Mouse (Mus musculus): Measurements from ENCODE around the gene Cavin3.

Gene Cavin3

GRCm38 (mm10) chr7:105481505-105482411 is at the start of gene Cavin3:
Cavin3 (minus strand) TSS chr7:105482300.
- DNase-seq (ENCODE audit: low read depth, low spot score): peak; percentile 90

GRCm38 (mm10) chr7:105528094-105528493 is 46.0 kb upstream of the Cavin3 start:
- DNase-seq (ENCODE audit: low read depth, low spot score): no peak

- DNase-seq (ENCODE audit: low read depth, low spot score): peak; percentile 31
These were observed 45.3 kb upstream of the Cavin3 start for GRCm38 (mm10) chr7:105527306-105527937.

- DNase-seq (ENCODE audit: low read depth, low spot score): no peak
These were observed 42.1 kb upstream of the Cavin3 start for GRCm38 (mm10) chr7:105524222-105524621.

- no peak for DNase-seq (ENCODE audit: low read depth, low spot score)
These were observed 38.1 kb upstream of the Cavin3 start for GRCm38 (mm10) chr7:105520201-105520600.

- no peak for DNase-seq (ENCODE audit: low read depth, low spot score)
These were observed 37.7 kb upstream of the Cavin3 start for GRCm38 (mm10) chr7:105519771-105520170.

- DNase-seq (ENCODE audit: low read depth, low spot score): no peak
These were observed 37.2 kb upstream of the Cavin3 start for GRCm38 (mm10) chr7:105519336-105519735.

GRCm38 (mm10) chr7:105516669-105517360 is 34.7 kb upstream of the Cavin3 start:
- DNase-seq (ENCODE audit: low read depth, low spot score): no peak

GRCm38 (mm10) chr7:105515178-105515577 is 33.1 kb upstream of the Cavin3 start:
- peak; percentile 80 for DNase-seq (ENCODE audit: low read depth, low spot score)

GRCm38 (mm10) chr7:105514561-105514960 is 32.5 kb upstream of the Cavin3 start:
- DNase-seq (ENCODE audit: low read depth, low spot score): no peak

GRCm38 (mm10) chr7:105513845-105514291 is 31.8 kb upstream of the Cavin3 start:
- no peak for DNase-seq (ENCODE audit: low read depth, low spot score)

GRCm38 (mm10) chr7:105510143-105510542 is 28.0 kb upstream of the Cavin3 start:
- DNase-seq (ENCODE audit: low read depth, low spot score): no peak

- DNase-seq (ENCODE audit: low read depth, low spot score): no peak
These were observed 25.2 kb upstream of the Cavin3 start for GRCm38 (mm10) chr7:105507257-105507656.

GRCm38 (mm10) chr7:105501984-105502383 is 19.9 kb upstream of the Cavin3 start:
- no peak for DNase-seq (ENCODE audit: low read depth, low spot score)

GRCm38 (mm10) chr7:105499676-105500075 is 17.6 kb upstream of the Cavin3 start:
- no peak for DNase-seq (ENCODE audit: low read depth, low spot score)

GRCm38 (mm10) chr7:105498854-105499492 is 16.9 kb upstream of the Cavin3 start:
- no peak for DNase-seq (ENCODE audit: low read depth, low spot score)

GRCm38 (mm10) chr7:105497881-105498280 is 15.8 kb upstream of the Cavin3 start:
- no peak for DNase-seq (ENCODE audit: low read depth, low spot score)

- DNase-seq (ENCODE audit: low read depth, low spot score): no peak
These were observed 5.2 kb upstream of the Cavin3 start for GRCm38 (mm10) chr7:105487104-105487876.

GRCm38 (mm10) chr7:105485029-105485428 is 2.9 kb upstream of the Cavin3 start:
- no peak for DNase-seq (ENCODE audit: low read depth, low spot score)

GRCm38 (mm10) chr7:105482426-105482825 is 326 bp upstream of the Cavin3 start:
- DNase-seq (ENCODE audit: low read depth, low spot score): peak; percentile 76

All from ZHBTc4 (cell line).